Mouse (Mus musculus) thymus, adult 2 months (tissue): ENCODE measurements around the gene Kansl1l.

Source experiments
- CTCF ChIP-seq: fragments of 200-500 bp; IDR thresholded peaks from 2 replicates; pipeline ENCODE4 v1.5.1; 2012; ENCODE audit warnings: mild to moderate bottlenecking, control low read depth, low read length, moderate library complexity, borderline replicate concordance; ENCODE audit not compliant: control insufficient read depth, poor library complexity, insufficient read depth; ENCODE audit errors: extremely low read depth
- POLR2A ChIP-seq: fragments of 200-500 bp; IDR thresholded peaks from 2 replicates; pipeline ENCODE4 v1.6.1; 2012; ENCODE audit warnings: mild to moderate bottlenecking, low read length, control low read depth, moderate library complexity; ENCODE audit not compliant: control insufficient read depth, poor library complexity, insufficient read depth; ENCODE audit errors: extremely low read depth

DNA sequence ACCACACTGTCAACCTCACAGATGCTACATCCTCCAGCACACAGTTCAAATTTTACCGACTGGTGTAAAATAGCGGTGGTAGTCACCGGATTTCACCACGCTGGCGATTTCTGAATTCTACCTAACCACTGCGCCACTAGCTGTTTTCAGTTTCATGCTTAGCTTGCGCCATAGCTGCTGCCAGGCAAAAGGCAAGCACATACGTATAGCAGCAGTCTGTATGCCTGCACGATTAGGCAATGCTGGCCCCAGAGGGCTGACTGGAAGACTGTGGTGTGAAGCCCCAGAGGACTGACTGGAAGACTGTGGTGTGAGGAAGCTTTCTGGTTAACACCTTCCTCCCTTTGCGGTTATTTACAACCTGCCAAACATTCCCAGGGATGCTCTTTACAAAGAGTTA lies 24.6 kb upstream of the Kansl1l start:
- TF ChIP-seq POLR2A (no peak), CTCF (no peak)
